Mouse (Mus musculus): Measurements from ENCODE around the gene Trpm5. TPM values are rescaled to one million over a fixed set of nuclear protein-coding genes. Genes with fewer than 3 reads are reported as not detected.
A peak's percentile ranks its signal among the peaks of the same experiment; 100 is the strongest.

Trpm5 gene
- total and polyA plus RNA-seq, 3 experiments: 1.7 to 1.9 TPM; not detected in 1

DNA sequence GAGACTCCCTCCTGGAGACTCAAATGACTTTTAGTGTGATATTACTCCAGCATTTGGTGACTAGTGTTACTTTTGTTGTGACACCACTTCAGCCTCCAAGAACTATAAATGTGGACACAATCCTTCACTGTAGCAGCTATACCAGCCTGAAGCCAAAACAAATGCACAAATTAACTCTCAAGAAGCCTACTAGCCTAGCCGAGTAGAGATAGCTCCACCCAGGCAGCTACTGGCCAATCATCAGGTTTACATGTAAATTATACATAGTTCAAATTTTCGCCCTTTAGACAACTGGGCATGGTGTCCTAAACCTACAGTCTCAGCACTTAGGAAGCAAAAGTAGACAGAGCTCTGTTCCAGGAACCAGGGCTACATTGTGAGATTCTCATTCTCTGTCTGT is 43.1 kb downstream of the Trpm5 start:
- H3K4me1 ChIP-seq (ENCODE audit: control insufficient read depth in 1 of 2, insufficient read depth in 2 of 2, low read length in 2 of 2): peaks cover 21 to 39% of the 10 kb centered on the region in 2 experiments
- H3K36me3 ChIP-seq (ENCODE audit: control insufficient read depth in 1 of 2, insufficient read depth in 2 of 2, low read length in 2 of 2): peaks cover 0 to 35% of the 10 kb centered on the region in 2 experiments; a peak in 2 of 4 replicates
- no peak overlapping the region for H3K27ac ChIP-seq (ENCODE audit: control insufficient read depth, low read depth, low read length)
- no peaks in the 10 kb centered on the region for H3K9me3 ChIP-seq (replicated peaks; ENCODE audit: insufficient read depth, low read length)
- H3K79me2 ChIP-seq (ENCODE audit: control insufficient read depth, insufficient read depth, low read length, poor library complexity): peaks cover 23% of the 10 kb centered on the region
- peak; percentile 78 for DNase-seq (ENCODE audit: low read depth, low spot score)
- TF ChIP-seq BHLHE40 (IDR thresholded peaks at IDR 0.05; ENCODE audit: borderline replicate concordance, low read depth, low read length) (0 out of 2 replicates have a peak, but pooled peaks have one; percentile 32), POLR2A (IDR thresholded peaks at IDR 0.05; ENCODE audit: control insufficient read depth in 1 of 2, insufficient read depth in 1 of 2, low read depth in 1 of 2, low read length in 2 of 2, poor library complexity in 1 of 2) (no peak), POLR2AphosphoS5 (IDR thresholded peaks at IDR 0.05; ENCODE audit: borderline replicate concordance, low read depth, low read length) (no peak), MAX (IDR thresholded peaks at IDR 0.05; ENCODE audit: low read length) (no peak), SIN3A (IDR thresholded peaks at IDR 0.05; ENCODE audit: low read length) (peak; percentile 38), MAZ (IDR thresholded peaks at IDR 0.05; ENCODE audit: low read depth, low read length) (no peak), MYC (IDR thresholded peaks at IDR 0.05; ENCODE audit: low read depth, low read length) (no peak), MEF2A (IDR thresholded peaks at IDR 0.05; ENCODE audit: extremely low read depth, insufficient replicate concordance, low read depth, low read length, poor library complexity, severe bottlenecking) (no peak), ZMIZ1 (IDR thresholded peaks at IDR 0.05; ENCODE audit: low read depth, low read length) (0 out of 2 replicates have a peak, but pooled peaks have one; percentile 37), ZKSCAN1 (IDR thresholded peaks at IDR 0.05; ENCODE audit: low read depth, low read length) (no peak), USF1 (IDR thresholded peaks at IDR 0.05; ENCODE audit: low read depth, low read length) (no peak), HCFC1 (IDR thresholded peaks at IDR 0.05; ENCODE audit: low read depth, low read length) (no peak), ZC3H11A (IDR thresholded peaks at IDR 0.05; ENCODE audit: low read depth, low read length) (no peak), MXI1 (IDR thresholded peaks at IDR 0.05; ENCODE audit: low read depth, low read length) (peak; percentile 49; the same call in 1 of the 2 replicates), USF2 (IDR thresholded peaks at IDR 0.05; ENCODE audit: borderline replicate concordance in 1 of 2, insufficient read depth in 1 of 2, low read depth in 1 of 2, low read length in 2 of 2) (no peak), MYB (IDR thresholded peaks at IDR 0.05; ENCODE audit: low read depth, low read length) (no peak), TBP (IDR thresholded peaks at IDR 0.05; ENCODE audit: low read depth, low read length) (peak; percentile 36; the same call in 1 of the 2 replicates), ZNF384 (IDR thresholded peaks at IDR 0.05; ENCODE audit: low read depth, low read length) (no peak)
- no peaks in the 10 kb centered on the region for H3K27me3 ChIP-seq (ENCODE audit: control insufficient read depth in 1 of 2, insufficient read depth in 2 of 2, low read length in 2 of 2)
- H3K9ac ChIP-seq (ENCODE audit: control insufficient read depth, low read depth, low read length, poor library complexity, severe bottlenecking): peak overlapping the region; percentile 12; the same call in 1 of the 2 replicates
- peak overlapping the region in 1 of 2 experiments; percentile 33; a peak in 2 of 4 replicates for H3K4me3 ChIP-seq (ENCODE audit: control insufficient read depth in 1 of 2, insufficient read depth in 1 of 2, low read depth in 2 of 2, low read length in 2 of 2)

Data from MEL (cell line).